Mouse (Mus musculus): ENCODE results near the gene Adh6a. TPM values are rescaled to one million over a fixed set of nuclear protein-coding genes. Genes with fewer than 3 reads are reported as not detected.

Adh6a gene
- polyA plus RNA-seq, 1 experiment: not detected

GRCm38 (mm10) chr3:138362920-138363319 is 49.8 kb downstream of the Adh6a start:
- no peak for TF ChIP-seq GATA1 (IDR thresholded peaks at IDR 0.05; ENCODE audit: low read length)

- no peak for TF ChIP-seq GATA1 (IDR thresholded peaks at IDR 0.05; ENCODE audit: low read length)
Observed at GRCm38 (mm10) chr3:138366181-138366580, 53.1 kb downstream of the Adh6a start.

- no peak for TF ChIP-seq GATA1 (IDR thresholded peaks at IDR 0.05; ENCODE audit: low read length)
Observed at GRCm38 (mm10) chr3:138369546-138369945, 56.5 kb downstream of the Adh6a start.

GRCm38 (mm10) chr3:138373920-138374319 is 60.8 kb downstream of the Adh6a start:
- TF ChIP-seq GATA1 (IDR thresholded peaks at IDR 0.05; ENCODE audit: low read length): no peak

GRCm38 (mm10) chr3:138375148-138375547 is 62.1 kb downstream of the Adh6a start:
- TF ChIP-seq GATA1 (IDR thresholded peaks at IDR 0.05; ENCODE audit: low read length): no peak

Other genes with a start within 250 kb of the Adh6a start
- 0.08 and 0.11 TPM in 2 replicates for gene 1110002E22Rik, start 248.2 kb upstream of the Adh6a start, polyA plus RNA-seq (2012)
- gene Gm5105, start 245.9 kb upstream of the Adh6a start, polyA plus RNA-seq (2012): not detected in 2 replicates
- 4.2 and 4.4 TPM in 2 replicates for gene Trmt10a, start 169.8 kb upstream of the Adh6a start, polyA plus RNA-seq (2012)
- gene Mttp, start 168.3 kb upstream of the Adh6a start, polyA plus RNA-seq (2012): 0.39 and 0.71 TPM in 2 replicates
- not detected in 2 replicates for gene 4930579F01Rik, start 119.5 kb upstream of the Adh6a start, polyA plus RNA-seq (2012)
- gene Adh7, start 95.5 kb upstream of the Adh6a start, polyA plus RNA-seq (2012): not detected in 2 replicates
- not detected in 2 replicates for gene Adh1, start 52.3 kb upstream of the Adh6a start, polyA plus RNA-seq (2012)
- gene Adh6b, start 28.5 kb downstream of the Adh6a start, polyA plus RNA-seq (2012): not detected in 2 replicates
- gene Adh4, start 102.2 kb downstream of the Adh6a start, polyA plus RNA-seq (2012): not detected in 2 replicates
- 5.8 and 21.9 TPM in 2 replicates for gene Adh5, start 129.8 kb downstream of the Adh6a start, polyA plus RNA-seq (2012)
- gene Metap1, start 176.2 kb downstream of the Adh6a start, polyA plus RNA-seq (2012): 24.6 and 29.4 TPM in 2 replicates
- 7.1 and 8.3 TPM in 2 replicates for gene Eif4e, start 212.9 kb downstream of the Adh6a start, polyA plus RNA-seq (2012)